Mouse (Mus musculus): ENCODE measurements around the gene Tst. TPM values are rescaled to one million over a fixed set of nuclear protein-coding genes. Genes with fewer than 3 reads are reported as not detected.

The Tst gene
- total RNA-seq, 2 experiments from 2014 or later, result 179 to 204 TPM

GRCm38 (mm10) chr15:78385564-78385963 lies 20.1 kb downstream of the Tst start:
- no peak for DNase-seq

- no peak for DNase-seq
These were observed 21.2 kb downstream of the Tst start for GRCm38 (mm10) chr15:78384220-78385116.

GRCm38 (mm10) chr15:78383450-78384219 lies 22.1 kb downstream of the Tst start:
- DNase-seq, result peak; percentile 54

GRCm38 (mm10) chr15:78382115-78382514 lies 23.6 kb downstream of the Tst start:
- no peak for DNase-seq

GRCm38 (mm10) chr15:78380741-78381140 lies 25.0 kb downstream of the Tst start:
- no peak for DNase-seq

GRCm38 (mm10) chr15:78380208-78380607 lies 25.5 kb downstream of the Tst start:
- DNase-seq, result no peak

GRCm38 (mm10) chr15:78378556-78378955 lies 27.2 kb downstream of the Tst start:
- DNase-seq, result no peak

- DNase-seq, result no peak
These were observed 27.8 kb downstream of the Tst start for GRCm38 (mm10) chr15:78377859-78378258.

- peak; percentile 75 for DNase-seq
These were observed 31.5 kb downstream of the Tst start for GRCm38 (mm10) chr15:78374204-78374603.

- no peak for DNase-seq
These were observed 32.9 kb downstream of the Tst start for GRCm38 (mm10) chr15:78372796-78373195.

GRCm38 (mm10) chr15:78369641-78370040 lies 36.1 kb downstream of the Tst start:
- no peak for DNase-seq

- DNase-seq, result peak; percentile 70
These were observed 36.8 kb downstream of the Tst start for GRCm38 (mm10) chr15:78368926-78369346.

GRCm38 (mm10) chr15:78367811-78368210 lies 37.9 kb downstream of the Tst start:
- DNase-seq, result no peak

GRCm38 (mm10) chr15:78366875-78367274 lies 38.8 kb downstream of the Tst start:
- DNase-seq, result no peak

- no peak for DNase-seq
These were observed 39.8 kb downstream of the Tst start for GRCm38 (mm10) chr15:78365916-78366315.

GRCm38 (mm10) chr15:78355548-78355947 lies 50.2 kb downstream of the Tst start:
- DNase-seq, result no peak

- DNase-seq, result peak; percentile 74
These were observed 50.7 kb downstream of the Tst start for GRCm38 (mm10) chr15:78354958-78355357.

- DNase-seq, result no peak
These were observed 54.0 kb downstream of the Tst start for GRCm38 (mm10) chr15:78351586-78352165.

Data from adrenal gland, postnatal 10 days (tissue).